Mouse (Mus musculus): ENCODE results near the gene Gm4737. TPM values are rescaled to one million over a fixed set of nuclear protein-coding genes. Genes with fewer than 3 reads are reported as not detected.

Gm4737 gene
- total RNA-seq, 2 experiments from 2014 or later: 13.5 to 14.3 TPM

Other genes starting within 250 kb of the Gm4737 start
- 1 to 10 TPM; 8.0 to 8.2 TPM for gene Phldb2, start 201.5 kb downstream of the Gm4737 start, total RNA-seq (2021)
- gene Plcxd2, start 144.9 kb downstream of the Gm4737 start, total RNA-seq (2021): 10 to 100 TPM; 91.5 to 91.9 TPM
- gene Cd96, start 34.8 kb downstream of the Gm4737 start, total RNA-seq (2021): not detected

Measured in left cerebral cortex, postnatal 25 days (tissue).